Mouse (Mus musculus) midbrain, embryonic 11.5 days (tissue): Measurements from ENCODE around the gene Chchd1. TPM values are rescaled to one million over a fixed set of nuclear protein-coding genes. Genes with fewer than 3 reads are reported as not detected.
"Not testable (repeated sequence)": the region's sequence is repeated elsewhere in the genome, so short reads cannot be mapped to it uniquely, and the experiment has no call there.

ENCODE experiments used
- ATAC-seq: fragments of 200-750 bp; cut with Nextera tagmentation; 2 replicates; pipeline ENCODE4 v1.8.0; 2017; ENCODE audit warnings: moderate TSS enrichment, moderate library complexity; ENCODE audit not compliant: low FRiP score
- DNase-seq: peaks from one replicate; pipeline ENCODE4 v3.0.0; 2015; ENCODE audit warnings: low spot score; ENCODE audit errors: missing footprints
- H3K27ac ChIP-seq: fragments of 300-500 bp; sonication (generic); 2 replicates; pipeline ENCODE4 v1.5.1; 2014; ENCODE audit warnings: low read depth, low read length
- H3K27me3 ChIP-seq: fragments of 300-500 bp; sonication (generic); 2 replicates; pipeline ENCODE4 v1.6.1; 2014; ENCODE audit warnings: mild to moderate bottlenecking, low read length, moderate library complexity, mixed read lengths; ENCODE audit not compliant: control insufficient read depth, insufficient read depth
- H3K36me3 ChIP-seq: fragments of 300-500 bp; sonication (generic); 2 replicates; pipeline ENCODE4 v1.6.1; 2014; ENCODE audit warnings: mild to moderate bottlenecking, low read length, moderate library complexity, mixed read lengths; ENCODE audit not compliant: control insufficient read depth, insufficient read depth
- H3K4me1 ChIP-seq: fragments of 300-500 bp; sonication (generic); 2 replicates; pipeline ENCODE4 v1.6.1; 2014; ENCODE audit warnings: low read length; ENCODE audit not compliant: control insufficient read depth, insufficient read depth
- H3K4me2 ChIP-seq: fragments of 300-500 bp; sonication (generic); 2 replicates; pipeline ENCODE4 v1.6.1; 2014; ENCODE audit warnings: mild to moderate bottlenecking, moderate library complexity
- H3K4me3 ChIP-seq: fragments of 300-500 bp; sonication (generic); 2 replicates; pipeline ENCODE4 v1.5.1; 2014; ENCODE audit warnings: low read depth, low read length
- H3K9ac ChIP-seq: fragments of 300-500 bp; sonication (generic); 2 replicates; pipeline ENCODE4 v1.6.1; 2014; ENCODE audit warnings: low read length
- H3K9me3 ChIP-seq: fragments of 300-500 bp; sonication (generic); 2 replicates; pipeline ENCODE4 v1.6.1; 2016; ENCODE audit warnings: low read length; ENCODE audit not compliant: control insufficient read depth
- WGBS: fragments of 180-500 bp; shearing (Covaris S2); extraction: QIAGEN DNeasy Blood & Tissue Kit; methylation state at CpG from one replicate; pipeline ENCODE4 v1.1.7; 2014; 5-methylcytosine and 5-hydroxymethylcytosine counted together
- polyA plus RNA-seq: library from polyadenylated mRNA; unstranded; fragments of >200 nt; fragmentation: Nextera tagmentation; extraction: Ambion mirVana; gene quantifications from 2 replicates; pipeline ENCODE4 v1.2.1, GENCODE M21; 2014

The Chchd1 gene
- polyA plus RNA-seq, 1 experiment from 2014 or later: 258 TPM

- H3K27me3 ChIP-seq: no peaks in the 10 kb centered on the region
- H3K4me3 ChIP-seq: peak within 1 kb of the TSS; percentile 94
- H3K4me2 ChIP-seq: peak within 1 kb of the TSS; percentile 76
- peaks cover 25% of the 10 kb centered on the region; the same call in 1 of the 2 replicates for H3K36me3 ChIP-seq
- H3K9ac ChIP-seq: peak within 1 kb of the TSS; percentile 87
- H3K27ac ChIP-seq: peak within 1 kb of the TSS; percentile 93
- peak; percentile 98 for DNase-seq
- H3K9me3 ChIP-seq: no peaks in the 10 kb centered on the region
- peaks cover 31% of the 10 kb centered on the region for H3K4me1 ChIP-seq
- under 1% methylated on average over 97 of the region's 111 CpGs for WGBS
- ATAC-seq: peak; percentile 96
Measured at GRCm38 (mm10) chr14:20694884-20695760, 7.7 kb upstream of the Chchd1 start, which contains the start of gene Fut11. TSS of gene Fut11 (plus strand) at chr14:20694968.

- ATAC-seq: no peak
- H3K27ac ChIP-seq: no peak overlapping the region; the same call in 1 of the 2 replicates
- H3K27me3 ChIP-seq: no peaks in the 10 kb centered on the region
- peak overlapping the region; percentile 76 for H3K4me2 ChIP-seq
- DNase-seq: peak; percentile 87
- peak overlapping the region; percentile 87 for H3K9ac ChIP-seq
- no peaks in the 10 kb centered on the region for H3K9me3 ChIP-seq
- peaks cover 25% of the 10 kb centered on the region; the same call in 1 of the 2 replicates for H3K36me3 ChIP-seq
- WGBS: 15% methylated on average over 27 of the region's 27 CpGs
- peak overlapping the region; percentile 94 for H3K4me3 ChIP-seq
- peaks cover 31% of the 10 kb centered on the region for H3K4me1 ChIP-seq
Measured at GRCm38 (mm10) chr14:20695761-20696520, 6.9 kb upstream of the Chchd1 start.

GRCm38 (mm10) chr14:20696986-20697385, 5.8 kb upstream of the Chchd1 start:
- H3K27ac ChIP-seq: no peak overlapping the region
- ATAC-seq (no peak), DNase-seq (peak; percentile 86)
- no peaks in the 10 kb centered on the region for H3K27me3 ChIP-seq
- H3K36me3 ChIP-seq: peaks cover 19% of the 10 kb centered on the region; the same call in 1 of the 2 replicates
- peak overlapping the region; percentile 94; the same call in 1 of the 2 replicates for H3K4me3 ChIP-seq
- 0 out of 2 replicates have a peak overlapping the region, but pooled peaks have one; percentile 22 for H3K9ac ChIP-seq
- H3K9me3 ChIP-seq: no peaks in the 10 kb centered on the region
- 15% methylated on average over 1 of the region's 1 CpGs for WGBS
- peak overlapping the region; percentile 76 for H3K4me2 ChIP-seq
- H3K4me1 ChIP-seq: peaks cover 32% of the 10 kb centered on the region

GRCm38 (mm10) chr14:20698515-20698914, 4.3 kb upstream of the Chchd1 start:
- no peak overlapping the region for H3K27ac ChIP-seq
- no peak overlapping the region for H3K4me3 ChIP-seq
- no peak overlapping the region for H3K9ac ChIP-seq
- H3K9me3 ChIP-seq: no peaks in the 10 kb centered on the region
- ATAC-seq: no peak
- no peaks in the 10 kb centered on the region for H3K27me3 ChIP-seq
- H3K36me3 ChIP-seq: peaks cover 11% of the 10 kb centered on the region; the same call in 1 of the 2 replicates
- 83% methylated on average over 2 of the region's 2 CpGs for WGBS
- H3K4me1 ChIP-seq: peaks cover 34% of the 10 kb centered on the region
- H3K4me2 ChIP-seq: no peak overlapping the region
- no peak for DNase-seq

DNA sequence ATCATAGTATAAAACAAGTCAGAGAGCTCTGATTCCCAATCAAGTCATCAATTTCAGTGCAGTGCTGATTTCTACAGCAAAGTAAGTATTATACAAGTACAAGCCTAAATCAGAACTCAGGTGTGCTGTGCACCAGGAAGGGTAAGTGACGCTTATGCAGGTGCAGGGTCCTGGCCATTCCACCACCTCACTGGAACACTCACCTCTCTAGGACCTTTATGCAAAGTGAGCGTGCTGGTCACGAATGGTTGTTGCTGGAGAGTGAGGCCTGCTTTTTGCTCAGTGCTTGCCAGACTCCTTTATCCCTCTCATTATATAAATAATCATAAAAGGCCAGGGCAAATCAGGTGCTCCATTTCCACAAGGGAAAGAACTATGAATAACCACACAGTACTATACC, 2.4 kb upstream of the Chchd1 start:
- DNase-seq (peak; percentile 81), ATAC-seq (no peak)
- Histone ChIP-seq H3K27me3 (no peaks in the 10 kb centered on the region), H3K4me3 (no peak overlapping the region), H3K36me3 (peaks cover 7% of the 10 kb centered on the region; the same call in 1 of the 2 replicates), H3K4me1 (peaks cover 31% of the 10 kb centered on the region), H3K27ac (no peak overlapping the region), H3K9ac (no peak overlapping the region), H3K9me3 (no peaks in the 10 kb centered on the region), H3K4me2 (no peak overlapping the region)
- WGBS: 85% methylated on average over 3 of the region's 3 CpGs

GRCm38 (mm10) chr14:20701554-20701953, 1.3 kb upstream of the Chchd1 start:
- no peak for ATAC-seq
- no peak for DNase-seq
- H3K4me3 ChIP-seq: no peak overlapping the region
- 85% methylated on average over 8 of the region's 8 CpGs for WGBS
- H3K27ac ChIP-seq: no peak overlapping the region
- H3K27me3 ChIP-seq: no peaks in the 10 kb centered on the region
- peaks cover 22% of the 10 kb centered on the region for H3K4me1 ChIP-seq
- H3K9ac ChIP-seq: no peak overlapping the region
- H3K9me3 ChIP-seq: no peaks in the 10 kb centered on the region
- peaks cover 8% of the 10 kb centered on the region; the same call in 1 of the 2 replicates for H3K36me3 ChIP-seq
- peak overlapping the region; percentile 68; the same call in 1 of the 2 replicates for H3K4me2 ChIP-seq

GRCm38 (mm10) chr14:20702096-20702740, 588 bp upstream of the Chchd1 start:
- DNase-seq (peak; percentile 69), ATAC-seq (peak; percentile 18; the same call in 1 of the 2 replicates)
- Histone ChIP-seq H3K27ac (no peak overlapping the region), H3K4me3 (peak overlapping the region; percentile 82), H3K36me3 (peaks cover 8% of the 10 kb centered on the region; the same call in 1 of the 2 replicates), H3K27me3 (no peaks in the 10 kb centered on the region), H3K9ac (peak overlapping the region; percentile 95), H3K9me3 (no peaks in the 10 kb centered on the region), H3K4me1 (peaks cover 20% of the 10 kb centered on the region), H3K4me2 (peak overlapping the region; percentile 68)
- 16% methylated on average over 15 of the region's 15 CpGs for WGBS

GRCm38 (mm10) chr14:20703461-20703860, 655 bp downstream of the Chchd1 start:
- H3K36me3 ChIP-seq, H3K27ac ChIP-seq, H3K9me3 ChIP-seq, H3K27me3 ChIP-seq, ATAC-seq, DNase-seq: not testable (repeated sequence)
- WGBS: 17% methylated on average over 8 of the region's 8 CpGs
- Histone ChIP-seq H3K4me2 (peak overlapping the region; percentile 68), H3K4me1 (peaks cover 14% of the 10 kb centered on the region), H3K4me3 (peak overlapping the region; percentile 82), H3K9ac (peak overlapping the region; percentile 95)
